Mouse (Mus musculus) adrenal gland, postnatal 14 days (tissue): ENCODE measurements at regions not wholly inside any gene's neighbourhood (a gene's known extent, or its start where the extent isn't known, plus 50 kb on each side); places are given as distances from the start of the nearest gene placed in this dataset.

Experiments used
- DNase-seq: peaks from one replicate; pipeline ENCODE4 v3.0.0; 2021; ENCODE audit warnings: mixed read lengths

DNA sequence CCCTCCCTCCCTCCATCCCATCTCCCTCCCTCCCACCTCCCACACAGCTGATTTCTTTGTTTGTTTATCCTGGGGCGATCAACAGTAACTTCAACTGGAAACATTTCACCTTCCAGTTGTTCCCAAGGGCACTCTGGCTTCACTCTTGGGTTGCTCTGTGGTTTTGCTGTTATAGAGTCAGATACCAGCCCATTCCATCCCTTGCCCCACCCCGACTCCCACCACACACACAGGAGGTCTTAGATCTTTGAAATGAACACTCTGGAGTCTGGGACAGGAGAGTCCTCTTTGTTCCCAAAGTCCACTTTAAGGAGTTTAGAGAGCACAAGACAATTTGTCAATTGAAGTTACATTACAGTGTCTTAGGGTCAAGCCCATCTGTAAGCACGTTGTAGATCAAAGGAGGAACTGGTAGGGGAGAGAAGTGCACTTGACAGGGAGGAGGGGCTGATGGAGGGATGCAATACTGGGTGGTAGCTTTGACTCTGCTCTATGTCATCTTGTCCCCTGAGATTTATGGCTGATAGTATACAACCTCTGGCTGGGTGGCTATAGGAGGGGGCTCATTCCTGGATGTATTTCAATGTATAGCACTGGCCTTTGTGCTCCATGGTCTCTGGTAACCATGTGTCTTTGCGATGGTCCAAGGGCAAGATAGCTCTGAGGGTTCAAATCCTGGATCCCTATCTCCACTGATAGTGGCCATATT is 313.9 kb downstream of the Glrx3 start:
- no peak for DNase-seq

GRCm38 (mm10) chr7:137765961-137766360 is 328.5 kb downstream of the Glrx3 start:
- DNase-seq: no peak

- DNase-seq: no peak
These were observed 329.3 kb downstream of the Glrx3 start for GRCm38 (mm10) chr7:137766721-137767120.

DNA sequence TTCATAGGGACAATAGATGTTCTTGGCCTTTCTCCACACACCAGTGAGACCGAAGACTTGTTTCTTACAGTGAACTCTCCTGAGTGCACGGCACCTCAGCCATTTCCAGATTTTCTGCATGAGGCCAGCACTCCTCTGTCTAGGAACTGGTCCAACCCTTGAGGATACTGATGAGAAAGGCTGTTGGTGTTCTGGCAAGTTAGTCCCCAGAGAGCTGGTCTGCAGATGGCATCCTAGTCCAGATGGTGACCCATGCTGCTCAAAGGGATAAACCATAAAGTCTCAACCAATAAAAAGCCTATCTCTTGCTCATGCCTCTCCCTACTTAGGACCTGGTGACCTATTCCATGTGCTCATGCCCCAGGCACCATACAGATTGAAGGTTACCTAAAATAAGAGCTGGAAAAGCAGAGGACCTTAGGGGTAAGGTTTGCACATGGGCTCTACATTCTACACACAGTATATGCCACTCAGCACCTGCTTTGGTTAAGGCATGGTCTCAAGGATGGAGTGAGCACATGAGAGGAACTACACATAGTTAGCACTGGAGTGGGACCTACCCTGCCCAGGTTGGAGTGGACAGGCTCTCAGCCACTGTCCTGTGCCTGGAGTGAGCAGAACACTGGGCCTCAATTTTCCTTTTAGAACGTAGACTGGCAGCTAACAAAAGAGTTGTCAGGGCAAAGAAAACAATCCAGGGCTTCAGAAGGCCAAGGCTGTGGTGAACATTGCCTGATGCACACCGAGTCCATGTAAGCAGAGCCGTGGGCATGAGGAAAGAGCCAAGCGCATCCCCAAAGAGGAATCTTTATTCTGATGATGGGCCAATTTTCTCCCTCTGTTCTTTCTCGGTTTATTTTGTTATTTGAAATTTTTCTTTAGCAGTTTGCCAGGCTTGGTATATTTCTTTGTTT is 335.9 kb downstream of the Glrx3 start:
- DNase-seq: no peak

- no peak for DNase-seq
These were observed 336.5 kb downstream of the Glrx3 start for GRCm38 (mm10) chr7:137773965-137774310.

GRCm38 (mm10) chr7:137783954-137784353 is 346.5 kb downstream of the Glrx3 start:
- DNase-seq: peak; percentile 54

- DNase-seq: peak; percentile 53
These were observed 367.9 kb downstream of the Glrx3 start for GRCm38 (mm10) chr7:137805361-137805760.

- no peak for DNase-seq
These were observed 375.4 kb downstream of the Glrx3 start for GRCm38 (mm10) chr7:137812839-137813238.

- no peak for DNase-seq
These were observed 403.1 kb downstream of the Glrx3 start for GRCm38 (mm10) chr7:137840520-137840919.

DNA sequence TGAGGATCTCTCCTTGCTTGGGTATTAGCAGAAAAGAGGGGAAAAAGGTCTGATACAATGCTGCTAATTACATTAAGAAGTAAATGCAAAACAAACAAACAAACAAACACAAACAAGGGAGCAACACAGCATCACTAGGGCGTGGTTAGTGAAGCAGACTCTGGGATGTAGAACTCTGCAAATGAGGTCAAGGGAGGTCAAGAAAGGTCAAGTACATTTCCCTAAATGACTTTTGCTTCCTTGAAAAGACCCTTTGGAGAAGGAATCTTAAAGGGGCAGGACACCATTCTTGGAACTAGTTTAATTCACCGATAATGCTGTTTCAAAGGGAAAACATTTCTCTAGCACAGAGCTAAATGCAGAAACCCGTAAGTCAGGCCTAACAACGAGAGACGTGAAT is 403.6 kb downstream of the Glrx3 start:
- no peak for DNase-seq

- DNase-seq: peak; percentile 56
These were observed 404.2 kb downstream of the Glrx3 start for GRCm38 (mm10) chr7:137841456-137842100.

DNA sequence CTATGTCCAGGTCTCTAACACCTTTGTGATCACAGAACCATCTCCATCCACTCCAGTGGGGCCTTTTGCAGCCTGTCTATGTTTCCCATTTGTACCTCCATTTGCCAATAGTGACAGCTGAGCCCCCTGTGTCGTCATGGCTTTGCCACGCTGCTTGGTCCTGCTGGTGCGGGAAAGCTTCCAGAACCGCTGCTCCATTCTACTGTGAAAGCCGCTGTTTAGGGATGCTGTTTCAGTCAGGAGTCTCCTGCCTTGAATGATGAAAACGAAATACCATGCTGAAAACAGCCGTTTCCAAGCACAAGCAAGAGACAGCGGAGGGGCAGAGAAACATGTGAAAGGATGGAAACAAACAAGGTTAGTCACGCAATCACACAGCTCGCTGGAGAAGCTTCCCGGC is 410.4 kb downstream of the Glrx3 start:
- DNase-seq: no peak

DNA sequence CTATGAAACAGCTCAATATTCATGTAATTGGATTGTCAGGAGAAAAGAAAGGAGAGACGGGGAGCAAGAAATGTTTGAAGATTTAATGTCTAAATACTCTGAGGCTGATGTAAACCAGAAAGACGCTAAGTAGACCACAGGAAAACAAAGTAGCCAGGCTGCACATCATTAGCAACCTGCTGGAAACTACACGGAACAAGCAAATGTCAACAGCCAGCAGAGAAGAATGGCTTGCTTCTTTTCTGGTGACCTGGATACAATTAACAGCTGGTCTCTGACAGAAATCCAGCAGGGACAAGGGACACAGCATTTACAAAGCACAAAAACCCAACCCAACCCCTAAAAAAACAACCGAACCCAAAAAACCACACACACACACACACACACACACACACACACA is 413.6 kb downstream of the Glrx3 start:
- DNase-seq: no peak

- no peak for DNase-seq
These were observed 422.3 kb downstream of the Glrx3 start for GRCm38 (mm10) chr7:137859681-137860080.

- no peak for DNase-seq
These were observed 423.1 kb downstream of the Glrx3 start for GRCm38 (mm10) chr7:137860520-137860919.

GRCm38 (mm10) chr7:137864912-137865311 is 427.5 kb downstream of the Glrx3 start:
- no peak for DNase-seq

DNA sequence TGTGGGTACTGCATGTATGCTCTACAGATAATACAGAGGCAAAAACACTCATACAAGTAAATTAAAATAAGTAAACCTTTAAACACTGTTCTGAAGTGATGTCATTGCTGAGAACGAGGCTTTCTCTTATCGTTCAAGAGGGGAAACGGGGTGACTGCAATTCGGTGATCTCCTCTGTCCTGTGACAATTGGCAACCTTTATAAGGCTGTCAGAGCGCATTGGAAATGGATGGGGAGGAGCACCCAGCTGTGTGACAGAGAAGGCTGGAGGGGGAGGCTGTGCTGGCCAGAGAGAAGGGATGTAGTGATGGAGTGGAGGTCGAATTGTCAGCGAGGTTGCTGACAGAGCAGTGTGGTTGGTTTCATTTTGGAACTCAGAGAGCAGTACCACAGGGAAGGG is 428.0 kb downstream of the Glrx3 start:
- no peak for DNase-seq

DNA sequence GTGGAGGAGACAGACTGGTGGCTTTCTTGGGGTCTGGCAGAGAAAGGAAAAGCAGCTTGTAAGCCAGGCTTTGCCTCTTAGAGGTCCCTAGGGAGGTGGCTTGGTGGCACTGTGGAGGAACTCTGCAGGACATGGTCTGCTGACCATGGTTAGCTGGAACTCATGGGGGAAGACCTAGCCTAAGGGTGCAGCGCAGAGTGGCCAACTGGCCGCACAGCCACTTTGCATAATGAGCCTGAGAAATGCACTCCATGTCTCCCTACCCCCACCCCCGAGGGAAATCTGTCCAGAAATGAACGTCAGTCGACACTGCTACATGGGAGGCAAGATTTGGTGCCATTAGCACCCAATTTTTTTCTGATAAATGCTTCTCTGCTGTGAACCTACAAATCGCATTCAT is 429.5 kb downstream of the Glrx3 start:
- DNase-seq: no peak

GRCm38 (mm10) chr7:137868501-137868900 is 431.1 kb downstream of the Glrx3 start:
- no peak for DNase-seq

DNA sequence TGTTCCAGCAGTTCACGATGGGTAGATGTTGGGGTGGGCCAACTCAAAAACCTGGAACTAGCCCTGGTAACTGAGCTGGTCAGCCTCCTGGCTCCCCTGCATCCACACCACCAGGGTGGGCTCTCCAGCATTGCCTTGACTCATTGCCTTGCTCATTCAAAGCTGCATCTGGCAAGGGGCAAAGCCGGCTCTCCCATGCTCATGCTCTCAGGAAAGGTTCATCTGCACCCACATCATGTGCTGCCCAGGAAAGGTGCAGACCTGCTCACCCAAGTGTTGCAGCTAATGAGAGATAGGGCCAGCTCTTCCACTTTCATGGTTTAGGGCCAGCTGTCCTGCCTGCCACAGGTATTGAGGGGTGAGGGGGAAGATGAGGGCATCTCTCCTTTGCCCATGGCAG is 437.9 kb downstream of the Glrx3 start:
- DNase-seq: no peak

DNA sequence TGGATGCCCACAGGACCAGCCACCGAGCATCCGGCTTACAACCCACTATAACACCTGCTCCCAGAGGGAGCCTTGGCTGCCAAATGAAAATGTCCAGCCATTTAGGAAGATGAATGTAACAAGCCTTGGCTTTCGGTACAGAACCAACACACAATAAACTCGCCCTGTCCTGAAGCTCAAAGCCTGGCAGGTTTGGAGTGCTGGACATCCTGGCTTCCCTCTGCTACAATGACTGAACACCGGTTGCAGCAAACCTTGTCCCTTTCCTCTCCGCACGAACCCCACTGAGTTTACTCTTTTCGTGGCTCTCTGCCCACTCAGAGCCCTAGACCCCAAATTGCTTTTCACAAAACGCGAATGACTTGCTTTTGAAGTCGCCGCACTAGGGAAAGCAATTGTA is 441.9 kb downstream of the Glrx3 start:
- DNase-seq: no peak

DNA sequence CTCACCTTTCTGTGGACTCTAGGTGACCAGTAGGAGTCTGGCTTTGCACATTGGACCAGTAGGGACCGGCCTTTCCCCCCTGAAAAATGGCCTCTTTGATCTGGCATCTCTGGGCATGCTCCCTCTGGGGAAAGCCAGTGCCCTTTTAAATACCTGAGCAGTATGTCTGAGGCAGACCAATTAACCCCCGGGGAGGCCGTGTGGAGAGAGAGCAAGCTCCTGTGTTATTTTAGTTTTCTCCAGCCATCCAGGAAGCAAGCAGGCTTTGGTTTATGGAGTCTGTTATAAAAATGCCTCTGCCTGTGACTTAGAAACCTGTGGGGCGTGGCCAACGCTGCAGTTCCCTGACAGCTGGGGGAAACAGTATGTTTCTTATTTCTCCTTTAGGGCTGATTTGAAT is 445.5 kb downstream of the Glrx3 start:
- no peak for DNase-seq

DNA sequence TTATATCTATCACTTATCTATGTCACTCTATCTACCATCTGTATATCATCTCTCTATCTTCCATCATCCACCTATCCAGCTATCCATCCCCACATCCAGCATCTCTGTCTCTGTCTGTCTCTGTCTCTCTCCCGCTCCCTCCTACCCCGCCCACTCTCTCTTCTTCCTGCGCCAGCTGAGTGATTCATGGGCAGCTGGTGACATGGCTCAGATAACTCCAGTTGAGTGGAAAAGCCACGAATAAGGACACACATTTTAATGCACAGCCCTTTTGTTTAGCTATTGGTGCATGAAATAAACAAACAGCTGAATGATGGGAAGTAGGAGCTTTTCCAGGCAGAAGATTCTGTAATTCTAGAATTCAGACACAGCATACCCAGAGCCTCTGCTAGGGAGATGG is 446.3 kb downstream of the Glrx3 start:
- DNase-seq: no peak
